Mouse (Mus musculus): ENCODE data around the gene Rtp2.
"Not testable (repeated sequence)": the region's sequence is repeated elsewhere in the genome, so short reads cannot be mapped to it uniquely, and the experiment has no call there.

Rtp2 gene

GRCm38 (mm10) chr16:23947654-23948053 is 15.5 kb upstream of the Rtp2 start:
- DNase-seq: peak in 1 of 2 experiments; percentile 40

GRCm38 (mm10) chr16:23944801-23945200 is 12.6 kb upstream of the Rtp2 start:
- no peak for DNase-seq

GRCm38 (mm10) chr16:23934397-23934796 is 2.2 kb upstream of the Rtp2 start:
- no peak for DNase-seq

- DNase-seq: no peak
Measured at GRCm38 (mm10) chr16:23931275-23931674, 919 bp downstream of the Rtp2 start.

GRCm38 (mm10) chr16:23930426-23931073 is 1.6 kb downstream of the Rtp2 start:
- no peak for DNase-seq

- peak in 1 of 2 experiments; percentile 41 for DNase-seq
Measured at GRCm38 (mm10) chr16:23927301-23928114, 4.7 kb downstream of the Rtp2 start.

GRCm38 (mm10) chr16:23922906-23923305 is 9.3 kb downstream of the Rtp2 start:
- no peak for DNase-seq

- DNase-seq: no peak
Measured at GRCm38 (mm10) chr16:23921697-23922096, 10.5 kb downstream of the Rtp2 start.

GRCm38 (mm10) chr16:23919418-23919817 is 12.8 kb downstream of the Rtp2 start:
- DNase-seq: no peak

- DNase-seq: no peak
Measured at GRCm38 (mm10) chr16:23913401-23913800, 18.8 kb downstream of the Rtp2 start.

GRCm38 (mm10) chr16:23912741-23913140 is 19.5 kb downstream of the Rtp2 start:
- no peak for DNase-seq

GRCm38 (mm10) chr16:23909015-23909354 is 23.2 kb downstream of the Rtp2 start:
- not testable (repeated sequence) for DNase-seq

GRCm38 (mm10) chr16:23908076-23909014 is 23.8 kb downstream of the Rtp2 start:
- DNase-seq: not testable (repeated sequence)

GRCm38 (mm10) chr16:23906586-23906985 is 25.6 kb downstream of the Rtp2 start:
- DNase-seq: not testable (repeated sequence)

GRCm38 (mm10) chr16:23901411-23901810 is 30.8 kb downstream of the Rtp2 start:
- no peak for DNase-seq

GRCm38 (mm10) chr16:23900061-23900460 is 32.1 kb downstream of the Rtp2 start:
- DNase-seq: no peak

- peak; percentile 79 to 90 for DNase-seq
Measured at GRCm38 (mm10) chr16:23898840-23899239, 33.4 kb downstream of the Rtp2 start.

- peak; percentile 75 to 80 for DNase-seq
Measured at GRCm38 (mm10) chr16:23897984-23898586, 34.1 kb downstream of the Rtp2 start.

GRCm38 (mm10) chr16:23897486-23897885 is 34.7 kb downstream of the Rtp2 start:
- DNase-seq: no peak

GRCm38 (mm10) chr16:23895135-23895534 is 37.1 kb downstream of the Rtp2 start:
- no peak for DNase-seq

GRCm38 (mm10) chr16:23890636-23891035 is 41.6 kb downstream of the Rtp2 start, which contains the start of gene Sst:
TSS of gene Sst (minus strand) at chr16:23890958.
- no peak for DNase-seq

GRCm38 (mm10) chr16:23890151-23890550 is 42.0 kb downstream of the Rtp2 start:
- DNase-seq: no peak
